Mouse (Mus musculus): ENCODE data around the gene Wfdc1. TPM values are rescaled to one million over a fixed set of nuclear protein-coding genes. Genes with fewer than 3 reads are reported as not detected.

Gene Wfdc1
- polyA plus RNA-seq, 1 experiment from 2014 or later, result 1.7 TPM

- DNase-seq (ENCODE audit: low spot score) (no peak), ATAC-seq (ENCODE audit: insufficient read depth, low FRiP score, low TSS enrichment) (no peak)
- Histone ChIP-seq H3K27me3 (ENCODE audit: control insufficient read depth, insufficient read depth, low read length) (no peaks in the 10 kb centered on the region), H3K9ac (ENCODE audit: low read length) (no peak overlapping the region), H3K36me3 (ENCODE audit: control insufficient read depth, insufficient read depth, low read length) (no peaks in the 10 kb centered on the region), H3K9me3 (ENCODE audit: control insufficient read depth, low read length) (no peaks in the 10 kb centered on the region), H3K4me2 (ENCODE audit: low read depth) (no peak overlapping the region), H3K27ac (ENCODE audit: low read depth, low read length) (no peak overlapping the region), H3K4me3 (ENCODE audit: low read depth, low read length) (no peak overlapping the region), H3K4me1 (ENCODE audit: control insufficient read depth, insufficient read depth, low read length) (peaks cover 5% of the 10 kb centered on the region)
- 67% methylated on average over 11 of the region's 11 CpGs for WGBS
Observed at GRCm38 (mm10) chr8:119663440-119663839, 2.7 kb upstream of the Wfdc1 start.

GRCm38 (mm10) chr8:119665270-119665669 lies 895 bp upstream of the Wfdc1 start:
- Histone ChIP-seq H3K4me2 (ENCODE audit: low read depth) (no peak overlapping the region), H3K4me3 (ENCODE audit: low read depth, low read length) (no peak overlapping the region), H3K9ac (ENCODE audit: low read length) (no peak overlapping the region), H3K36me3 (ENCODE audit: control insufficient read depth, insufficient read depth, low read length) (no peaks in the 10 kb centered on the region), H3K4me1 (ENCODE audit: control insufficient read depth, insufficient read depth, low read length) (peaks cover 5% of the 10 kb centered on the region), H3K27me3 (ENCODE audit: control insufficient read depth, insufficient read depth, low read length) (no peaks in the 10 kb centered on the region), H3K27ac (ENCODE audit: low read depth, low read length) (no peak overlapping the region), H3K9me3 (ENCODE audit: control insufficient read depth, low read length) (no peaks in the 10 kb centered on the region)
- ATAC-seq (ENCODE audit: insufficient read depth, low FRiP score, low TSS enrichment) (no peak), DNase-seq (ENCODE audit: low spot score) (no peak)
- WGBS, result 82% methylated on average over 6 of the region's 6 CpGs

- no peak overlapping the region for H3K27ac ChIP-seq (ENCODE audit: low read depth, low read length)
- H3K9me3 ChIP-seq (ENCODE audit: control insufficient read depth, low read length), result no peaks in the 10 kb centered on the region
- no peak overlapping the region for H3K4me3 ChIP-seq (ENCODE audit: low read depth, low read length)
- H3K4me1 ChIP-seq (ENCODE audit: control insufficient read depth, insufficient read depth, low read length), result no peaks in the 10 kb centered on the region
- H3K27me3 ChIP-seq (ENCODE audit: control insufficient read depth, insufficient read depth, low read length), result no peaks in the 10 kb centered on the region
- 62% methylated on average over 9 of the region's 9 CpGs for WGBS
- DNase-seq (ENCODE audit: low spot score) (no peak), ATAC-seq (ENCODE audit: insufficient read depth, low FRiP score, low TSS enrichment) (no peak)
- no peaks in the 10 kb centered on the region for H3K36me3 ChIP-seq (ENCODE audit: control insufficient read depth, insufficient read depth, low read length)
- H3K4me2 ChIP-seq (ENCODE audit: low read depth), result no peak overlapping the region
- H3K9ac ChIP-seq (ENCODE audit: low read length), result no peak overlapping the region
Observed at GRCm38 (mm10) chr8:119668447-119668846, 2.3 kb downstream of the Wfdc1 start.

DNA sequence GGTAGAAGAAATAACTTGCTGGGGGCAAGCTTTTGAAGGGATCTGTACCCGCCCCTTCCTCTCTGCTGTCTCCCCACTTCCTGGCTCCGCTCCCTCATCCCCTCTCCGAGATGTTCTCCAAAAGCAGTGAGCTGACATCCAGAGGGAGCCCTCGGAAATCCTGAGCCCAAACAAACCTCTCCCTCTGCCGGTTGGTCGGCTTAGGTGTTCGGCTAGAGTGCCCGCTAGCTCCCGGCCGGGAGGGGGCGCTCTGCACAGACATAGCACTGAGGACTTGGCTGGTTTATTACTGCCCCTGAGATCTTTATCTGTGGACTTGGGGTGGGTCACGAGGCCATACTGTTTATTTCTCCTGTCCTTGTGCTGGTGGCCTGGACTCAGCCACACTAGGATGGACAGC lies 3.1 kb downstream of the Wfdc1 start:
- DNase-seq (ENCODE audit: low spot score) (no peak), ATAC-seq (ENCODE audit: insufficient read depth, low FRiP score, low TSS enrichment) (no peak)
- no peak overlapping the region for H3K4me2 ChIP-seq (ENCODE audit: low read depth)
- H3K27me3 ChIP-seq (ENCODE audit: control insufficient read depth, insufficient read depth, low read length), result no peaks in the 10 kb centered on the region
- H3K9ac ChIP-seq (ENCODE audit: low read length), result no peak overlapping the region
- H3K4me3 ChIP-seq (ENCODE audit: low read depth, low read length), result no peak overlapping the region
- H3K4me1 ChIP-seq (ENCODE audit: control insufficient read depth, insufficient read depth, low read length), result no peaks in the 10 kb centered on the region
- no peak overlapping the region for H3K27ac ChIP-seq (ENCODE audit: low read depth, low read length)
- H3K9me3 ChIP-seq (ENCODE audit: control insufficient read depth, low read length), result no peaks in the 10 kb centered on the region
- 67% methylated on average over 12 of the region's 12 CpGs for WGBS
- H3K36me3 ChIP-seq (ENCODE audit: control insufficient read depth, insufficient read depth, low read length), result no peaks in the 10 kb centered on the region

DNA sequence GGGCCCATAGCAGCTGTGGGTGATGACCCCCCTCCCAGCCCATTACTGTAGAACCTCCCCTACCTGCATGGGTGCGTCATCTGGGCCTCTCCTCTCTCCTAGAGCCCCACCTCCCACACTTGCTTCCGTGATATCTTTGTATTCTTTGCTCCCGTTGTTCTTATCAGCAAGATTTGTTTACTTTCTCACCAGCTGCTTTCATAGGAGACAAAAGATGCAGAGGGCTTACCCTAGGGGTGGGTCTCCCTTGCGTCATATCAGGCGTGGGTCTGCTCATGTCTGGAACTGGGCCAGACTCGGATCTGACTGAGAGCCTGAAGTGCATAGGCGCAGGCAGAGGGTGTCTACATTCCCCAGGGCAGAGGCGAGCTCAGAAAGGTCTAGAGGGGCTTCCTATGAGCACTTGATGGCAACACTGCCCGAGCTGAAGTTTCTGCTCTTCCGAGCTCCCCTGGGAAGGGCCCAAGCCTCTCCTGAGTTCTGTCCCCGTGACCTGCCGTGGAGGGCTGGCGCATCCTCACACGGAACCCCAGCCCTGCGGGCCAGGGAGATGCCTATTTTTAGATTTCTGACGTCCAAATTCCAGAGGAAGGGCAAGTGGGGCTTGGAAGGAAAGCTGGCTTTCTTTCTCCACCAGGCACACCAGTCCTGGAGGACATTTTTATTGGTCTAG lies 4.4 kb downstream of the Wfdc1 start:
- WGBS, result 71% methylated on average over 16 of the region's 16 CpGs
- no peak overlapping the region for H3K4me2 ChIP-seq (ENCODE audit: low read depth)
- H3K4me1 ChIP-seq (ENCODE audit: control insufficient read depth, insufficient read depth, low read length), result no peaks in the 10 kb centered on the region
- DNase-seq (ENCODE audit: low spot score) (no peak), ATAC-seq (ENCODE audit: insufficient read depth, low FRiP score, low TSS enrichment) (no peak)
- no peak overlapping the region for H3K4me3 ChIP-seq (ENCODE audit: low read depth, low read length)
- H3K9ac ChIP-seq (ENCODE audit: low read length), result no peak overlapping the region
- no peaks in the 10 kb centered on the region for H3K9me3 ChIP-seq (ENCODE audit: control insufficient read depth, low read length)
- no peaks in the 10 kb centered on the region for H3K27me3 ChIP-seq (ENCODE audit: control insufficient read depth, insufficient read depth, low read length)
- no peaks in the 10 kb centered on the region for H3K36me3 ChIP-seq (ENCODE audit: control insufficient read depth, insufficient read depth, low read length)
- H3K27ac ChIP-seq (ENCODE audit: low read depth, low read length), result no peak overlapping the region

DNA sequence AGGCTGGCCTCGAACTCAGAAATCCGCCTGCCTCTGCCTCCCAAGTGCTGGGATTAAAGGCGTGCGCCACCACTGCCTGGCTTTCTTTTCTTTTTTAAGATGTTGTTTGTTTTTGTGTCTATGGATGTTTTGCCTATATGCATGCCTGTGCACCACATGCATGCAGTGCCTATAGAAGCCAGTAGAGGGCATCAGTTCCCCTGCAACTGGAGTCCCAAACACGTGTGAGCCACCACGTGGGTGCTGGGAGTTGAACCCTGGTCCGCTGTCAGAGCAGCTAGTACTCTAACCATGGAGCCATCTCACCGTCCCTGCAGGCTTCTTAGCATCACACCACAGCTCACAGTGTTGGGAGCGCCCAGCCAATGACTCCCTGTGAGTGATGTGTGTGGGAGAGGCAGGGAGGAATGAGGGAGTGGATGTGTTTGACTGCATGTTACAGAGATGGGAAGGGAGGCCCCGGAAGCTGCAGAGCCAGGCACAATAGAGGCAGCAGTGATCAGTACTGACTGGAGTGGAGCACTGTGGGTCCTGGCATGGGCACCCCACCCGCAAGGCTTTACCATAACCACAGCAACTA lies 7.9 kb downstream of the Wfdc1 start:
- Histone ChIP-seq H3K27me3 (ENCODE audit: control insufficient read depth, insufficient read depth, low read length) (no peaks in the 10 kb centered on the region), H3K9ac (ENCODE audit: low read length) (no peak overlapping the region), H3K9me3 (ENCODE audit: control insufficient read depth, low read length) (no peaks in the 10 kb centered on the region), H3K4me2 (ENCODE audit: low read depth) (no peak overlapping the region), H3K4me3 (ENCODE audit: low read depth, low read length) (no peak overlapping the region), H3K27ac (ENCODE audit: low read depth, low read length) (no peak overlapping the region), H3K36me3 (ENCODE audit: control insufficient read depth, insufficient read depth, low read length) (no peaks in the 10 kb centered on the region), H3K4me1 (ENCODE audit: control insufficient read depth, insufficient read depth, low read length) (no peaks in the 10 kb centered on the region)
- ATAC-seq (ENCODE audit: insufficient read depth, low FRiP score, low TSS enrichment) (no peak), DNase-seq (ENCODE audit: low spot score) (no peak)
- WGBS, result 78% methylated on average over 10 of the region's 11 CpGs

GRCm38 (mm10) chr8:119675457-119675856 lies 9.3 kb downstream of the Wfdc1 start:
- no peaks in the 10 kb centered on the region for H3K27me3 ChIP-seq (ENCODE audit: control insufficient read depth, insufficient read depth, low read length)
- H3K36me3 ChIP-seq (ENCODE audit: control insufficient read depth, insufficient read depth, low read length), result no peaks in the 10 kb centered on the region
- H3K27ac ChIP-seq (ENCODE audit: low read depth, low read length), result no peak overlapping the region
- ATAC-seq (ENCODE audit: insufficient read depth, low FRiP score, low TSS enrichment) (no peak), DNase-seq (ENCODE audit: low spot score) (no peak)
- no peak overlapping the region for H3K9ac ChIP-seq (ENCODE audit: low read length)
- H3K4me1 ChIP-seq (ENCODE audit: control insufficient read depth, insufficient read depth, low read length), result no peaks in the 10 kb centered on the region
- 78% methylated on average over 5 of the region's 5 CpGs for WGBS
- no peak overlapping the region for H3K4me2 ChIP-seq (ENCODE audit: low read depth)
- H3K9me3 ChIP-seq (ENCODE audit: control insufficient read depth, low read length), result no peaks in the 10 kb centered on the region
- H3K4me3 ChIP-seq (ENCODE audit: low read depth, low read length), result no peak overlapping the region

- DNase-seq (ENCODE audit: low spot score), result peak; percentile 94
- peak; percentile 41; the same call in 1 of the 2 replicates for ATAC-seq (ENCODE audit: insufficient read depth, low FRiP score, low TSS enrichment)
- no peak overlapping the region for H3K9ac ChIP-seq (ENCODE audit: low read length)
- no peaks in the 10 kb centered on the region for H3K27me3 ChIP-seq (ENCODE audit: control insufficient read depth, insufficient read depth, low read length)
- no peak overlapping the region for H3K4me3 ChIP-seq (ENCODE audit: low read depth, low read length)
- no peaks in the 10 kb centered on the region for H3K4me1 ChIP-seq (ENCODE audit: control insufficient read depth, insufficient read depth, low read length)
- no peaks in the 10 kb centered on the region for H3K9me3 ChIP-seq (ENCODE audit: control insufficient read depth, low read length)
- no peak overlapping the region for H3K27ac ChIP-seq (ENCODE audit: low read depth, low read length)
- whole genome bisulfite sequencing, result 17% methylated on average over 8 of the region's 8 CpGs
- H3K36me3 ChIP-seq (ENCODE audit: control insufficient read depth, insufficient read depth, low read length), result no peaks in the 10 kb centered on the region
- H3K4me2 ChIP-seq (ENCODE audit: low read depth), result no peak overlapping the region
Observed at GRCm38 (mm10) chr8:119676389-119676788, 10.2 kb downstream of the Wfdc1 start.

- Histone ChIP-seq H3K9me3 (ENCODE audit: control insufficient read depth, low read length) (no peaks in the 10 kb centered on the region), H3K4me3 (ENCODE audit: low read depth, low read length) (no peak overlapping the region), H3K27me3 (ENCODE audit: control insufficient read depth, insufficient read depth, low read length) (no peaks in the 10 kb centered on the region), H3K27ac (ENCODE audit: low read depth, low read length) (no peak overlapping the region), H3K36me3 (ENCODE audit: control insufficient read depth, insufficient read depth, low read length) (no peaks in the 10 kb centered on the region), H3K4me1 (ENCODE audit: control insufficient read depth, insufficient read depth, low read length) (no peaks in the 10 kb centered on the region), H3K4me2 (ENCODE audit: low read depth) (peak overlapping the region; percentile 35), H3K9ac (ENCODE audit: low read length) (no peak overlapping the region)
- 10% methylated on average over 18 of the region's 18 CpGs for WGBS
- DNase-seq (ENCODE audit: low spot score) (peak; percentile 73), ATAC-seq (ENCODE audit: insufficient read depth, low FRiP score, low TSS enrichment) (peak; percentile 41; the same call in 1 of the 2 replicates)
Observed at GRCm38 (mm10) chr8:119678138-119678843, 12.1 kb downstream of the Wfdc1 start.

All from neural tube, embryonic 11.5 days (tissue).